Mouse (Mus musculus): ENCODE data around the gene Tmem25.
"Not testable (repeated sequence)": the region's sequence is repeated elsewhere in the genome, so short reads cannot be mapped to it uniquely, and the experiment has no call there.

The Tmem25 gene

GRCm38 (mm10) chr9:44802808-44803450, 3.8 kb upstream of the Tmem25 start, which contains the start of gene Ttc36:
Gene Ttc36, minus strand, starts transcription at chr9:44803072.
- H3K27me3 ChIP-seq (ENCODE audit: insufficient read depth, low read length), result peaks cover 33% of the 10 kb centered on the region
- H3K9me3 ChIP-seq (ENCODE audit: low read length), result no peaks in the 10 kb centered on the region
- H3K4me3 ChIP-seq (replicated peaks; ENCODE audit: low read length), result no peak within 1 kb of the TSS
- H3K4me1 ChIP-seq (replicated peaks; ENCODE audit: low read depth, low read length), result peaks cover 23% of the 10 kb centered on the region
- peaks cover 33% of the 10 kb centered on the region for H3K36me3 ChIP-seq (ENCODE audit: insufficient read depth, low read length)
- TF ChIP-seq CTCF (conservative IDR thresholded peaks at IDR 0.05; ENCODE audit: low read length) (no peak), POU5F1 (IDR thresholded peaks at IDR 0.05; ENCODE audit: borderline replicate concordance, low read length) (no peak), NANOG (IDR thresholded peaks at IDR 0.05; ENCODE audit: borderline replicate concordance, low read length) (no peak)

GRCm38 (mm10) chr9:44801669-44802068, 2.6 kb upstream of the Tmem25 start:
- peaks cover 20% of the 10 kb centered on the region for H3K36me3 ChIP-seq (ENCODE audit: insufficient read depth, low read length)
- no peak overlapping the region for H3K4me3 ChIP-seq (replicated peaks; ENCODE audit: low read length)
- TF ChIP-seq NANOG (IDR thresholded peaks at IDR 0.05; ENCODE audit: borderline replicate concordance, low read length), result no peak
- no peak for TF ChIP-seq CTCF (conservative IDR thresholded peaks at IDR 0.05; ENCODE audit: low read length)
- TF ChIP-seq POU5F1 (IDR thresholded peaks at IDR 0.05; ENCODE audit: borderline replicate concordance, low read length), result no peak
- H3K9me3 ChIP-seq (ENCODE audit: low read length), result no peaks in the 10 kb centered on the region
- peaks cover 35% of the 10 kb centered on the region for H3K27me3 ChIP-seq (ENCODE audit: insufficient read depth, low read length)
- peaks cover 22% of the 10 kb centered on the region for H3K4me1 ChIP-seq (replicated peaks; ENCODE audit: low read depth, low read length)

DNA sequence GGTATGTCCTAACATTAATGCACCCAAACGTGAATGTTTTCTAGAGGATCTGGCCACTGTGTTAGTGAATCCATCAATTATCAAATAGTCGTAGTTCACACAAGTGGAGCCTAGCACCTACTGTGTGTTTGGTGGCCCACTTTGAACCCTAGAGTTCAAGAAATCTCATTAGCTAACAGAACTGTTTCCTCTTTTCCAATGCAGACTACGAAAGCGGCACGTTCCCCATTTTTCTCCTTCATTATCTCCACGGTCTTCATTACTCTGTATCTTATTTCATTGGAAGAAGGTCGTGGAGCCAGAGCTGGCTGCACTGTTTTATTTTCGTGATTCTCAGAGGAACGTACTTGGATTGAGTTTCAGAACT, 834 bp upstream of the Tmem25 start:
- peaks cover 5% of the 10 kb centered on the region for H3K36me3 ChIP-seq (ENCODE audit: insufficient read depth, low read length)
- peak overlapping the region; percentile 89 for H3K4me3 ChIP-seq (replicated peaks; ENCODE audit: low read length)
- peaks cover 44% of the 10 kb centered on the region for H3K27me3 ChIP-seq (ENCODE audit: insufficient read depth, low read length)
- H3K9me3 ChIP-seq (ENCODE audit: low read length), result no peaks in the 10 kb centered on the region
- no peak for TF ChIP-seq POU5F1 (IDR thresholded peaks at IDR 0.05; ENCODE audit: borderline replicate concordance, low read length)
- no peak for TF ChIP-seq CTCF (conservative IDR thresholded peaks at IDR 0.05; ENCODE audit: low read length)
- no peak for TF ChIP-seq NANOG (IDR thresholded peaks at IDR 0.05; ENCODE audit: borderline replicate concordance, low read length)
- peaks cover 22% of the 10 kb centered on the region for H3K4me1 ChIP-seq (replicated peaks; ENCODE audit: low read depth, low read length)

DNA sequence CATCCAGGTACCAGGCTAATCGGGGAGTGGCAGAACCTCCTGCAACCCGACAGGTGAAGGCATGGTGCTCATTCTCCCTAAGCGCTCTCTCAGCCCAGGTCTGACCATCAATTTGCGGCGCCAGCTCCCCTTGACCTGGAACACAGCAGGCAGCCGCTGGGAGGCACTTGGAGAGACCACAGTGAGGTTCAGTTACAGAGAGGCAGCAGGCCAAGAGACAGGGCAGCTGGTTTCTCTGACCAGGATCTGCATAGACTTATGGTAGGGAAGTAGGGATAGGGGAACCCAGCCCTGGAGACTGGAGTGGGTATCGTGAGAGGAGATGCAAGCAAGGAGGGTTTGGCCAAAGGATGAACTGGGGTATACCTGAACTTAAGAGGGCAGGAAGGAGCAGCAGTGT, 809 bp downstream of the Tmem25 start:
- H3K4me3 ChIP-seq (replicated peaks; ENCODE audit: low read length), result peak overlapping the region; percentile 89
- peaks cover 44% of the 10 kb centered on the region for H3K27me3 ChIP-seq (ENCODE audit: insufficient read depth, low read length)
- no peak for TF ChIP-seq NANOG (IDR thresholded peaks at IDR 0.05; ENCODE audit: borderline replicate concordance, low read length)
- no peak for TF ChIP-seq CTCF (conservative IDR thresholded peaks at IDR 0.05; ENCODE audit: low read length)
- peaks cover 22% of the 10 kb centered on the region for H3K4me1 ChIP-seq (replicated peaks; ENCODE audit: low read depth, low read length)
- no peaks in the 10 kb centered on the region for H3K9me3 ChIP-seq (ENCODE audit: low read length)
- H3K36me3 ChIP-seq (ENCODE audit: insufficient read depth, low read length), result no peaks in the 10 kb centered on the region

GRCm38 (mm10) chr9:44792842-44793241, 6.3 kb downstream of the Tmem25 start:
- Histone ChIP-seq H3K9me3 (ENCODE audit: low read length) (no peaks in the 10 kb centered on the region), H3K36me3 (ENCODE audit: insufficient read depth, low read length) (peaks cover 46% of the 10 kb centered on the region), H3K27me3 (ENCODE audit: insufficient read depth, low read length) (peaks cover 11% of the 10 kb centered on the region), H3K4me3 (replicated peaks; ENCODE audit: low read length) (no peak overlapping the region), H3K4me1 (replicated peaks; ENCODE audit: low read depth, low read length) (peaks cover under 1% of the 10 kb centered on the region)
- TF ChIP-seq NANOG (IDR thresholded peaks at IDR 0.05; ENCODE audit: borderline replicate concordance, low read length), result no peak
- no peak for TF ChIP-seq CTCF (conservative IDR thresholded peaks at IDR 0.05; ENCODE audit: low read length)
- TF ChIP-seq POU5F1 (IDR thresholded peaks at IDR 0.05; ENCODE audit: borderline replicate concordance, low read length), result no peak

- H3K36me3 ChIP-seq (ENCODE audit: insufficient read depth, low read length), result peaks cover 26% of the 10 kb centered on the region
- peak overlapping the region; percentile 97 for H3K4me3 ChIP-seq (replicated peaks; ENCODE audit: low read length)
- H3K27me3 ChIP-seq (ENCODE audit: insufficient read depth, low read length), result no peaks in the 10 kb centered on the region
- TF ChIP-seq POU5F1 (IDR thresholded peaks at IDR 0.05; ENCODE audit: borderline replicate concordance, low read length) (no peak), CTCF (conservative IDR thresholded peaks at IDR 0.05; ENCODE audit: low read length) (peak; percentile 92)
- no peaks in the 10 kb centered on the region for H3K9me3 ChIP-seq (ENCODE audit: low read length)
- peaks cover 25% of the 10 kb centered on the region for H3K4me1 ChIP-seq (replicated peaks; ENCODE audit: low read depth, low read length)
These were observed 26.1 kb downstream of the Tmem25 start for GRCm38 (mm10) chr9:44772750-44773651.

DNA sequence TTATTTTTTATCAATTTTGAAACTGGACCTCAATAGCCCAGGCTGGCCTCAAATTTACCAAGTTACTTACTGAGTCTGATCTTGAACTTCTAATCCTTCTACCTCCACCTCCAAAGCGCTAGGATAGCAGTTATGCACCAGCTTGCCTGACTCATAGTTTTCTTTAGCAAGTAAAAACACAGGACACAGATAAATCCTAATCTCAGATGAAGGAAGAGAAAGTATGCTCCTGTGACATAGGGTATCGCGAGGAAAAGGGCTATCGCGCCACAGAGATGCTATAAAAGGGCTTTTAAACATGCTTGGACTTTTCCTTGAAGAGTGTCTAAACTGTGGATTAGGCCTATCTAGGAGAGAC, 26.7 kb downstream of the Tmem25 start:
- no peaks in the 10 kb centered on the region for H3K27me3 ChIP-seq (ENCODE audit: insufficient read depth, low read length)
- no peaks in the 10 kb centered on the region for H3K9me3 ChIP-seq (ENCODE audit: low read length)
- peaks cover 25% of the 10 kb centered on the region for H3K36me3 ChIP-seq (ENCODE audit: insufficient read depth, low read length)
- peaks cover 25% of the 10 kb centered on the region for H3K4me1 ChIP-seq (replicated peaks; ENCODE audit: low read depth, low read length)
- no peak overlapping the region for H3K4me3 ChIP-seq (replicated peaks; ENCODE audit: low read length)
- TF ChIP-seq NANOG (IDR thresholded peaks at IDR 0.05; ENCODE audit: borderline replicate concordance, low read length), result no peak

GRCm38 (mm10) chr9:44771376-44771775, 27.7 kb downstream of the Tmem25 start:
- H3K4me1 ChIP-seq (replicated peaks; ENCODE audit: low read depth, low read length), result peaks cover 30% of the 10 kb centered on the region
- H3K4me3 ChIP-seq (replicated peaks; ENCODE audit: low read length), result no peak overlapping the region
- peaks cover 18% of the 10 kb centered on the region for H3K36me3 ChIP-seq (ENCODE audit: insufficient read depth, low read length)
- TF ChIP-seq NANOG (IDR thresholded peaks at IDR 0.05; ENCODE audit: borderline replicate concordance, low read length), result no peak
- peak; percentile 13; the same call in 1 of the 2 replicates for TF ChIP-seq CTCF (conservative IDR thresholded peaks at IDR 0.05; ENCODE audit: low read length)
- no peaks in the 10 kb centered on the region for H3K9me3 ChIP-seq (ENCODE audit: low read length)
- H3K27me3 ChIP-seq (ENCODE audit: insufficient read depth, low read length), result no peaks in the 10 kb centered on the region

DNA sequence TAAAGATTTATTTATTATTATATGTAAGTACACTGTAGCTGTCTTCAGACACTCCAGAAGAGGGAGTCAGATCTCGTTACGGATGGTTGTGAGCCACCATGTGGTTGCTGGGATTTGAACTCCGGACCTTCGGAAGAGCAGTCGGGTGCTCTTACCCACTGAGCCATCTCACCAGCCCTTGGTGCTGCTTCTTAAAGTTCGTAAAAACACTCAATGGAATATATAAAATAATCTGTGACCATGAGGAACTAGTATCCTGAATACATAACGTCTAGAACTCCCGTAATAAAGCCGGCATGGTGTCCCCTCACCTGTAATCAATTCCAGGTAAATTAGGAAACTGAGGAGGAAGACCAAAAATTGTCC, 31.1 kb downstream of the Tmem25 start:
- peaks cover 34% of the 10 kb centered on the region for H3K4me1 ChIP-seq (replicated peaks; ENCODE audit: low read depth, low read length)
- H3K9me3 ChIP-seq (ENCODE audit: low read length); H3K27me3 ChIP-seq (ENCODE audit: insufficient read depth, low read length); H3K36me3 ChIP-seq (ENCODE audit: insufficient read depth, low read length): not testable (repeated sequence)
- peak overlapping the region; percentile 95 for H3K4me3 ChIP-seq (replicated peaks; ENCODE audit: low read length)

All from E14TG2a.4 (cell line).